Mouse (Mus musculus) CH12.LX (cell line): ENCODE measurements at regions not wholly inside any gene's neighbourhood (a gene's known extent, or its start where the extent isn't known, plus 50 kb on each side); places are given as distances from the start of the nearest gene placed in this dataset.

Source experiments
- DNase-seq: peaks from one replicate; pipeline ENCODE4 v3.0.0-alpha.2; 2013; ENCODE audit errors: extremely low read depth
- H3K27ac ChIP-seq: 2 replicates; pipeline ENCODE4 v1.5.1; 2012; ENCODE audit warnings: low read depth, mild to moderate bottlenecking, control low read depth, moderate library complexity; ENCODE audit not compliant: insufficient read depth
- H3K27me3 ChIP-seq: replicated peaks from 2 replicates; pipeline ENCODE3; 2012; ENCODE audit warnings: inconsistent platforms
- H3K36me3 ChIP-seq, 2 experiments: replicated peaks in 1 of 2; 2 replicates each; pipeline versions ENCODE3 to v1.6.1; 2012; ENCODE audit warnings: inconsistent platforms in 1 of 2, low read length in 1 of 2, mild to moderate bottlenecking in 1 of 2, mixed read lengths in 1 of 2, moderate library complexity in 1 of 2; ENCODE audit not compliant: control insufficient read depth in 1 of 2, insufficient read depth in 1 of 2
- H3K4me1 ChIP-seq, 2 experiments: 2 replicates each; pipeline ENCODE4 v1.6.1; 2012; ENCODE audit warnings: inconsistent platforms in 1 of 2, moderate library complexity in 1 of 2; ENCODE audit not compliant: insufficient read depth in 2 of 2, control insufficient read depth in 1 of 2
- H3K4me2 ChIP-seq: 2 replicates; pipeline ENCODE4 v1.6.1; 2012; ENCODE audit warnings: low read depth, mild to moderate bottlenecking, control low read depth; ENCODE audit not compliant: poor library complexity, insufficient read depth, severe bottlenecking
- H3K4me3 ChIP-seq, 3 experiments: fragments of 150-350 bp in 1 of 3; sonication (generic) in 1 of 3; replicated peaks in 1 of 3; 2 replicates each; pipeline versions ENCODE3 to v1.5.1; 2011 to 2012; ENCODE audit warnings: low read depth in 2 of 3, low read length in 2 of 3, mild to moderate bottlenecking in 2 of 3, moderate library complexity in 2 of 3, control low read depth in 1 of 3, improper control_type of control experiment in 1 of 3, inconsistent platforms in 1 of 3, mixed read lengths in 1 of 3; ENCODE audit not compliant: poor library complexity in 1 of 3
- H3K79me2 ChIP-seq: replicated peaks from 2 replicates; pipeline ENCODE4 v1.6.1; 2012; ENCODE audit warnings: mild to moderate bottlenecking, moderate library complexity; ENCODE audit not compliant: control insufficient read depth, poor library complexity, insufficient read depth, severe bottlenecking; ENCODE audit errors: extremely low read depth
- H3K9ac ChIP-seq: 2 replicates; pipeline ENCODE4 v1.6.1; 2012; ENCODE audit warnings: low read depth, mild to moderate bottlenecking, control low read depth, moderate library complexity; ENCODE audit not compliant: insufficient read depth
- H3K9me3 ChIP-seq: replicated peaks from 2 replicates; pipeline ENCODE3; 2012; ENCODE audit warnings: low read length, inconsistent platforms, mixed read lengths
- CHD1 ChIP-seq: IDR thresholded peaks from 2 replicates; pipeline ENCODE4 v1.6.1; 2012; ENCODE audit warnings: low read depth, low read length, improper control_type of control experiment, inconsistent platforms
- CHD2 ChIP-seq: IDR thresholded peaks from 2 replicates; pipeline ENCODE4 v1.6.1; 2011; ENCODE audit warnings: low read length, improper control_type of control experiment
- GABPA ChIP-seq: IDR thresholded peaks from 2 replicates; pipeline ENCODE4 v1.6.1; 2012; ENCODE audit warnings: low read depth, low read length, improper control_type of control experiment, inconsistent platforms; ENCODE audit not compliant: insufficient replicate concordance
- HCFC1 ChIP-seq: IDR thresholded peaks from 2 replicates; pipeline ENCODE4 v1.6.1; 2012; ENCODE audit warnings: low read depth, mild to moderate bottlenecking, inconsistent platforms, low read length, improper control_type of control experiment
- IRF4 ChIP-seq: IDR thresholded peaks from 2 replicates; pipeline ENCODE4 v1.6.1; 2014; ENCODE audit warnings: low read depth, mild to moderate bottlenecking, inconsistent platforms, low read length, improper control_type of control experiment
- JUND ChIP-seq: conservative IDR thresholded peaks from 2 replicates; pipeline ENCODE4 v1.6.1; 2011; ENCODE audit warnings: low read depth, low read length, improper control_type of control experiment
- KAT2A ChIP-seq: IDR thresholded peaks from 2 replicates; pipeline ENCODE4 v1.6.1; 2012; ENCODE audit warnings: low read length, improper control_type of control experiment, inconsistent platforms; ENCODE audit not compliant: insufficient replicate concordance
- MAFK ChIP-seq: IDR thresholded peaks from 2 replicates; pipeline ENCODE4 v1.6.1; 2011; ENCODE audit warnings: low read length, improper control_type of control experiment; ENCODE audit not compliant: insufficient replicate concordance
- MAX ChIP-seq: IDR thresholded peaks from 2 replicates; pipeline ENCODE4 v1.6.1; 2011; ENCODE audit warnings: low read length, improper control_type of control experiment
- MAZ ChIP-seq: IDR thresholded peaks from 2 replicates; pipeline ENCODE4 v1.6.1; 2012; ENCODE audit warnings: low read depth, mild to moderate bottlenecking, inconsistent platforms, low read length, improper control_type of control experiment, moderate library complexity
- MEF2A ChIP-seq: IDR thresholded peaks from 2 replicates; pipeline ENCODE4 v1.6.1; 2014; ENCODE audit warnings: low read depth, mild to moderate bottlenecking, inconsistent platforms, low read length, improper control_type of control experiment, borderline replicate concordance
- MXI1 ChIP-seq: IDR thresholded peaks from 2 replicates; pipeline ENCODE4 v1.6.1; 2011; ENCODE audit warnings: mild to moderate bottlenecking, low read depth, low read length, improper control_type of control experiment
- NELFE ChIP-seq: IDR thresholded peaks from 2 replicates; pipeline ENCODE4 v1.6.1; 2011; ENCODE audit warnings: low read depth, low read length, improper control_type of control experiment
- PAX5 ChIP-seq: IDR thresholded peaks from 2 replicates; pipeline ENCODE4 v1.6.1; 2012; ENCODE audit warnings: low read length, inconsistent platforms, mixed read lengths
- POLR2A ChIP-seq: IDR thresholded peaks from 2 replicates; pipeline ENCODE4 v1.6.1; 2011; ENCODE audit warnings: low read depth, mild to moderate bottlenecking, improper control_type of control experiment, low read length
- RCOR1 ChIP-seq: conservative IDR thresholded peaks from 2 replicates; pipeline ENCODE4 v1.6.1; 2012; ENCODE audit warnings: low read depth, mild to moderate bottlenecking, inconsistent platforms, low read length, improper control_type of control experiment
- UBTF ChIP-seq: IDR thresholded peaks from 2 replicates; pipeline ENCODE4 v1.6.1; 2012; ENCODE audit warnings: low read depth, mild to moderate bottlenecking, inconsistent platforms, low read length, improper control_type of control experiment, moderate library complexity
- USF1 ChIP-seq: IDR thresholded peaks from 2 replicates; pipeline ENCODE4 v1.6.1; 2014; ENCODE audit warnings: low read depth, mild to moderate bottlenecking, inconsistent platforms, low read length, improper control_type of control experiment
- USF2 ChIP-seq: conservative IDR thresholded peaks from 2 replicates; pipeline ENCODE4 v1.6.1; 2011; ENCODE audit warnings: low read depth, low read length, improper control_type of control experiment
- ZC3H11A ChIP-seq: IDR thresholded peaks from 2 replicates; pipeline ENCODE4 v1.6.1; 2012; ENCODE audit warnings: low read depth, mild to moderate bottlenecking, inconsistent platforms, low read length, improper control_type of control experiment
- ZKSCAN1 ChIP-seq: IDR thresholded peaks from 2 replicates; pipeline ENCODE4 v1.6.1; 2012; ENCODE audit warnings: low read depth, inconsistent platforms, low read length, improper control_type of control experiment, borderline replicate concordance
- ZNF384 ChIP-seq: IDR thresholded peaks from 2 replicates; pipeline ENCODE4 v1.6.1; 2012; ENCODE audit warnings: low read depth, low read length, improper control_type of control experiment, inconsistent platforms
- dilution Hi-C: fragments of 300-500 bp; cut with MboI; formaldehyde crosslinking; loops from 2 replicates; pipeline ENCODE4 v1.14.3; 2020; ENCODE audit warnings: low sequenced_read_pairs; ENCODE audit not compliant: extremely low pct_unique_long_range_greater_than_20kb, extremely low pct_ligation_motif_present
- in situ Hi-C: fragments of 300-500 bp; cut with MboI; formaldehyde crosslinking; loops from 3 replicates; pipeline ENCODE4 v1.14.3; 2019; ENCODE audit warnings: low sequenced_read_pairs, low pct_ligation_motif_present, low pct_unique_long_range_greater_than_20kb, mixed read lengths

DNA sequence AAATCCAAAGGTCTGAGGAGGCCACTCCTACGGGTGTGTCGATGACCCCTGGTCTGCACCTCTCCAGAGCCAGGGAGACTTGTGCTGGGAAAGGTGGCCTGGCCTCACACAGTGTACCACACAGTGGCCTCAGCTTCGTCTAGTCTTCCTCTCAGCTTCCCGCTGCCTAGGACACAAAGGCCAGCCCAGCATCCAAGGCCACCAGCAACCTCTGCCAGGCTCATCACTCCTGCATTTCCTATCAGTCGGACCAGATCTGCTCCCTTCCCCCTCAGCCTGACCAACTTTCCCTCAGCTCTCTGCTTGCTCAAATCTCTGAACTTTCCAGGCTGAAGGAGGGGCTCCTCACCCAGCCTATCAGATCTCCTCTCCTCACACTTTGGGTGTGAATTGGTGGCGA lies 213.8 kb downstream of the Rplp1 start:
- in situ Hi-C loops, result loop anchor here (10.0 kb wide), 1 partner anchor 124 kb away; no protein-coding TSS in a partner anchor
- TF ChIP-seq KAT2A, result no peak
- no peak for TF ChIP-seq UBTF
- no peak for TF ChIP-seq NELFE
- no peak for TF ChIP-seq CHD2
- TF ChIP-seq USF1, result no peak
- TF ChIP-seq JUND, result no peak
- TF ChIP-seq CHD1, result no peak
- TF ChIP-seq HCFC1, result no peak
- no peak for TF ChIP-seq PAX5
- TF ChIP-seq, all 38 proteins: peak for 0

GRCm38 (mm10) chr9:61699618-61700017 lies 214.7 kb downstream of the Rplp1 start:
- no peaks in the 10 kb centered on the region for H3K36me3 ChIP-seq
- dilution Hi-C loops, result no loop called here
- H3K9ac ChIP-seq, result no peak overlapping the region
- H3K4me1 ChIP-seq, result peaks cover 5 to 49% of the 10 kb centered on the region in 2 experiments
- H3K27me3 ChIP-seq, result peaks cover 15% of the 10 kb centered on the region
- no peak for DNase-seq
- no peak overlapping the region for H3K27ac ChIP-seq
- no peaks in the 10 kb centered on the region for H3K79me2 ChIP-seq
- peaks cover 4% of the 10 kb centered on the region for H3K9me3 ChIP-seq
- in situ Hi-C loops, result loop anchor here (10.0 kb wide), 1 partner anchor 125 kb away; no protein-coding TSS in a partner anchor
- TF ChIP-seq POLR2A (no peak), ZNF384 (no peak), GABPA (no peak), IRF4 (no peak), CHD2 (no peak), HCFC1 (no peak), RCOR1 (no peak), ZC3H11A (no peak), USF2 (no peak), MAFK (no peak), ZKSCAN1 (no peak), MXI1 (no peak), MAZ (no peak), MAX (no peak), MEF2A (no peak)
- no peak overlapping the region for H3K4me3 ChIP-seq
- H3K4me2 ChIP-seq, result no peak overlapping the region

More for the DNA sequence above, 213.8 kb downstream of the Rplp1 start:
- Histone ChIP-seq H3K9me3 (peaks cover 4% of the 10 kb centered on the region), H3K36me3 (no peaks in the 10 kb centered on the region), H3K4me2 (no peak overlapping the region), H3K27me3 (peaks cover 16% of the 10 kb centered on the region), H3K9ac (no peak overlapping the region), H3K79me2 (no peaks in the 10 kb centered on the region), H3K27ac (no peak overlapping the region), H3K4me3 (no peak overlapping the region), H3K4me1 (peaks cover 5 to 44% of the 10 kb centered on the region in 2 experiments; a peak in 3 of 4 replicates)
- dilution Hi-C loops, result no loop called here
- DNase-seq, result no peak
